Mouse (Mus musculus) left cerebral cortex, postnatal 25 days (tissue): ENCODE measurements around the gene Olfr794. TPM values are rescaled to one million over a fixed set of nuclear protein-coding genes. Genes with fewer than 3 reads are reported as not detected.
A peak's percentile ranks its signal among the peaks of the same experiment; 100 is the strongest.

ENCODE experiments used
- DNase-seq, 2 experiments: peaks; one replicate each; pipeline ENCODE4 v3.0.0; 2022; ENCODE audit warnings: low spot score in 2 of 2, mixed read lengths in 1 of 2
- intact Hi-C: fragments of 180-260 bp; cut with DNase I; formaldehyde crosslinking; loops from one replicate; pipeline ENCODE4 v1.15.1; 2025
- microRNA-seq, 2 experiments: library from miRNA; unstranded; fragments of <30 nt; microRNA quantifications; one replicate each; pipeline ENCODE4 v1.2.0; 2022
- total RNA-seq, 2 experiments: library from RNA; stranded (reverse); gene quantifications; 2 replicates each; pipeline ENCODE4 v1.2.3; 2021

Olfr794 gene
- not detected for total RNA-seq

GRCm38 (mm10) chr10:129567355-129567754 is at the start of gene Olfr794:
Gene Olfr794, plus strand, starts transcription at chr10:129567655.
- intact Hi-C loops, result no loop called here
- no peak for DNase-seq

GRCm38 (mm10) chr10:129521492-129521891 is 46.0 kb upstream of the Olfr794 start, which contains the start of gene Olfr791:
Gene Olfr791, plus strand, starts transcription at chr10:129521792.
- intact Hi-C loops, result no loop called here
- no peak for DNase-seq

GRCm38 (mm10) chr10:129538862-129539261 is 28.6 kb upstream of the Olfr794 start, which contains the start of gene Olfr792:
Gene Olfr792, plus strand, starts transcription at chr10:129539162.
- DNase-seq, result no peak
- intact Hi-C loops, result no loop called here

GRCm38 (mm10) chr10:129549354-129549753 is 18.1 kb upstream of the Olfr794 start:
- peak; percentile 14 for DNase-seq
- intact Hi-C loops, result loop anchor here (2.0 kb wide), 1 partner anchor 543 kb away; no protein-coding TSS in a partner anchor

- intact Hi-C loops, result no loop called here
- DNase-seq, result no peak
These were observed 9.6 kb downstream of the Olfr794 start for GRCm38 (mm10) chr10:129577066-129577465.

GRCm38 (mm10) chr10:129612470-129612869 is 45.0 kb downstream of the Olfr794 start, which contains the start of gene Olfr796:
Gene Olfr796, minus strand, starts transcription at chr10:129612570.
- intact Hi-C loops, result no loop called here

GRCm38 (mm10) chr10:129621724-129622123 is 54.3 kb downstream of the Olfr794 start:
- intact Hi-C loops, result no loop called here
- no peak for DNase-seq

More at GRCm38 (mm10) chr10:129612470-129612869, 45.0 kb downstream of the Olfr794 start, which contains the start of gene Olfr796:
- no peak for DNase-seq

Small RNA genes lying within 50 kb of the gene (microRNA-seq; reads per million reads assigned to microRNA genes)
- gene Gm23252, result 0 reads per million in 2 experiments

Other genes starting within 250 kb of the Olfr794 start
- not detected for gene Olfr780, start 249.5 kb upstream of the Olfr794 start, total RNA-seq
- not detected for gene Olfr781, start 238.8 kb upstream of the Olfr794 start, total RNA-seq
- gene Olfr782, start 218.8 kb upstream of the Olfr794 start, total RNA-seq, result not detected
- gene Olfr784, start 183.6 kb upstream of the Olfr794 start, total RNA-seq, result under 1 TPM in 1 of 2 experiments, not detected in 1; 0.23 TPM
- not detected for gene Olfr785, start 162.2 kb upstream of the Olfr794 start, total RNA-seq
- not detected for gene Olfr786, start 140.3 kb upstream of the Olfr794 start, total RNA-seq
- gene Olfr787, start 105.8 kb upstream of the Olfr794 start, total RNA-seq, result not detected
- gene Olfr788, start 96.7 kb upstream of the Olfr794 start, total RNA-seq, result not detected
- gene Olfr789, start 82.9 kb upstream of the Olfr794 start, total RNA-seq, result not detected
- gene Olfr790, start 69.2 kb upstream of the Olfr794 start, total RNA-seq, result not detected
- not detected for gene Olfr791, start 45.9 kb upstream of the Olfr794 start, total RNA-seq
- gene Olfr792, start 28.5 kb upstream of the Olfr794 start, total RNA-seq, result not detected
- gene Olfr796, start 44.9 kb downstream of the Olfr794 start, total RNA-seq, result not detected
- gene Olfr798, start 60.3 kb downstream of the Olfr794 start, total RNA-seq, result not detected
- not detected for gene Olfr799, start 69.8 kb downstream of the Olfr794 start, total RNA-seq
- gene Olfr800, start 90.0 kb downstream of the Olfr794 start, total RNA-seq, result not detected
- not detected for gene Olfr801, start 106.2 kb downstream of the Olfr794 start, total RNA-seq
- under 1 TPM; 0.14 to 0.21 TPM for gene Olfr802, start 120.5 kb downstream of the Olfr794 start, total RNA-seq
- not detected for gene Olfr803, start 126.6 kb downstream of the Olfr794 start, total RNA-seq
- gene Olfr804, start 135.6 kb downstream of the Olfr794 start, total RNA-seq, result not detected
- not detected for gene Olfr805, start 161.7 kb downstream of the Olfr794 start, total RNA-seq
- gene Olfr806, start 174.3 kb downstream of the Olfr794 start, total RNA-seq, result not detected
- gene Olfr807, start 190.1 kb downstream of the Olfr794 start, total RNA-seq, result not detected
- gene Olfr808, start 197.8 kb downstream of the Olfr794 start, total RNA-seq, result not detected
- not detected for gene Olfr809, start 207.0 kb downstream of the Olfr794 start, total RNA-seq
- gene Olfr810, start 227.3 kb downstream of the Olfr794 start, total RNA-seq, result not detected
- not detected for gene Olfr811, start 236.7 kb downstream of the Olfr794 start, total RNA-seq